9 mouse cellular contexts compared by ENCODE assay signal in the genomic region with DNA sequence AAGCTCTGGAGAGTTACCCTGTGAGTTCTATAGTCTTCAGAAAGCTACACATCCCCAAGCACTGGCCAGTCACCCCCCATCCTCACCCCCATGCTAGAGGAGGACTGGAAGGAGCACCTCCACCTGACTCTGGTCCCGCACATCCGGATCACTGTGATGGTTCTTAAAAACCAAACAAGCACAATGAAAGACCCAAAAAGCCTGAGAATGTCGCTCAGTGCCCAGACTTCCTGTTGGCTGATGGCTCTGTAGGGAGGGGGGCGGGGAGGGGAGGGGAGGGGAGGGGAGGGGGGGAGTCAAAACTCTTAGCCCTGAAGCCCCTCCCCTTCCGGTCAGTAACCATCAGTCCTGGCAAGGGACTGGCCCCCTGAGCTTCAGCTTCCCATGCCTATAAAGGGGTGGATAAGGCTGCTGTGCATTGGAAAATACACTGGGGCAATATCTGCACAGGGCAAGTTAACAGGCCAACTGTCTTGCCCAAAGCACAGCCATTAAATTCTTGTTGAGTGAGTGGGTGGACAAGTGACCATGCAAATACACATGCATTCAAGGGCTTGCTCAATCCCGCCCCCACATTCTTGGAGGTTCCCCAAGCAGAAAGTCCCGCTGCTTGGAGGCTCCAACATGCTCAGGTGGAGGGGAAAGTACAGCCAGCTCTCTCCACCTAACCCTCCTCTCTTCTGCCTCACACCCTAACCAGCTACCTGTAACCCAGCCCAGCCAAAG. TPM values are rescaled to one million over a fixed set of nuclear protein-coding genes. Genes with fewer than 3 reads are reported as not detected.
DNase-seq lines count a peak whose midpoint lies in the region; ATAC-seq and TF ChIP-seq lines count a peak whose summit lies in the region.
"Had no signal": no experiment of that assay in that cellular context is flagged by ENCODE, and none has a peak within 500 bp of the region (broad histone marks: within the 10 kb centered on the region; RNA-seq: fewer than 3 reads in every experiment).

No protein-coding gene starts in this region.

- H3K4me1 ChIP-seq in lung, adult 2 months (ENCODE audit: control insufficient read depth, insufficient read depth, low read length), result peaks cover 11% of the 10 kb centered on the region
- H3K4me1 ChIP-seq in embryonic fibroblast, embryonic 13.5 days (ENCODE audit: control insufficient read depth, insufficient read depth, low read length), result peaks cover 30% of the 10 kb centered on the region
- peaks cover 5% of the 10 kb centered on the region; the same call in 1 of the 2 replicates for H3K4me1 ChIP-seq in midbrain, embryonic 16.5 days (ENCODE audit: control insufficient read depth, insufficient read depth, low read length)

- H3K4me3 ChIP-seq in lung, adult 2 months (replicated peaks; ENCODE audit: extremely low read depth, low read depth, low read length), result no peak overlapping the region
- no peak overlapping the region for H3K4me3 ChIP-seq in embryonic fibroblast, embryonic 13.5 days (ENCODE audit: insufficient read depth, low read length)
- no peak overlapping the region for H3K4me3 ChIP-seq in midbrain, embryonic 16.5 days (ENCODE audit: low read depth, low read length)
- H3K4me3 ChIP-seq: forebrain, embryonic 12.5 days had no signal

- no peaks in the 10 kb centered on the region for H3K27me3 ChIP-seq in midbrain, embryonic 16.5 days (ENCODE audit: control insufficient read depth, insufficient read depth, low read depth, low read length)
- H3K27me3 ChIP-seq: forebrain, embryonic 12.5 days had no signal

- no peak overlapping the region for H3K4me2 ChIP-seq in midbrain, embryonic 16.5 days (ENCODE audit: low read length)
- H3K4me2 ChIP-seq: forebrain, embryonic 12.5 days had no signal

- TF ChIP-seq CTCF in lung, adult 2 months (IDR thresholded peaks at IDR 0.05; ENCODE audit: insufficient read depth, low read length), result no peak
- no peak for TF ChIP-seq CTCF in embryonic fibroblast, embryonic 13.5 days (IDR thresholded peaks at IDR 0.05; ENCODE audit: borderline replicate concordance, insufficient read depth, low read length)

- 31% methylated on average over 5 of the region's 7 CpGs for WGBS in lung, adult 2 months
- WGBS in midbrain, embryonic 16.5 days, result 71% methylated on average over 5 of the region's 7 CpGs

- H3K27ac ChIP-seq in embryonic fibroblast, embryonic 13.5 days (ENCODE audit: insufficient read depth, low read length), result peak overlapping the region; percentile 53
- H3K27ac ChIP-seq in midbrain, embryonic 16.5 days (ENCODE audit: low read length), result no peak overlapping the region
- H3K27ac ChIP-seq: forebrain, embryonic 12.5 days had no signal

- H3K9me3 ChIP-seq in midbrain, embryonic 16.5 days (replicated peaks; ENCODE audit: control insufficient read depth, low read length, poor library complexity, severe bottlenecking), result no peaks in the 10 kb centered on the region
- H3K9me3 ChIP-seq: forebrain, embryonic 12.5 days had no signal

- no peaks in the 10 kb centered on the region for H3K36me3 ChIP-seq in midbrain, embryonic 16.5 days (ENCODE audit: control insufficient read depth, insufficient read depth, low read length)
- H3K36me3 ChIP-seq: forebrain, embryonic 12.5 days had no signal

- peak; percentile 79 to 84 for DNase-seq in lung, adult 18-20 months
- no peak for DNase-seq in lung, adult 2 months
- peak; percentile 76 for DNase-seq in kidney, postnatal 10 days
- DNase-seq in lung, postnatal 4 days, result peak; percentile 52 to 73
- DNase-seq in layer of hippocampus, adult 8-10 months (ENCODE audit: low spot score in 2 of 2), result no peak

- no peak overlapping the region for H3K9ac ChIP-seq in midbrain, embryonic 16.5 days (ENCODE audit: low read depth, low read length)
- H3K9ac ChIP-seq: forebrain, embryonic 12.5 days had no signal

- TF ChIP-seq POLR2A in lung, adult 2 months (IDR thresholded peaks at IDR 0.05; ENCODE audit: borderline replicate concordance, extremely low read depth, low read depth, low read length), result no peak
- no peak for TF ChIP-seq POLR2A in embryonic fibroblast, embryonic 13.5 days (IDR thresholded peaks at IDR 0.05; ENCODE audit: low read depth, low read length)

- no peak for ATAC-seq in midbrain, embryonic 16.5 days
- no peak for ATAC-seq in megakaryocyte progenitor cell, adult 5-6 weeks (replicated peaks; ENCODE audit: poor library complexity)

RNA-seq across cellular contexts. Expression of gene Smad3, which starts 59.3 kb away (rescaled TPM):
- 34.6 and 41.0 TPM in 2 replicates for polyA plus RNA-seq in lung, adult 2 months (2012; rRNA removed)
- polyA plus RNA-seq in embryonic fibroblast, embryonic 13.5 days (2011; ENCODE audit: insufficient read length, low read depth, missing spikeins), result 49.5 and 52.4 TPM in 2 replicates
- 5.7 and 6.1 TPM in 2 replicates for polyA plus RNA-seq in midbrain, embryonic 16.5 days (2015; fragmentation: Nextera tagmentation; extraction: Ambion mirVana)
- 12.6 and 14.4 TPM in 2 replicates for total RNA-seq in megakaryocyte progenitor cell, adult 5-6 weeks (2015)
- 16.7 and 16.8 TPM in 2 replicates for total RNA-seq in megakaryocyte progenitor cell, adult 5-6 weeks (2017)
- total RNA-seq in layer of hippocampus, adult 8-10 months (2022), result 10 to 100 TPM; 48.8 to 57.3 (median 53.6) TPM

Comparison
In these comparisons a context has a peak if more than half of its experiments do, and no peak if none do; other contexts are left out.
1. DNase-seq: peak in lung, adult 18-20 months (2 of 2), kidney, postnatal 10 days (single experiment) and lung, postnatal 4 days (2 of 2); none in lung, adult 2 months (single experiment) and layer of hippocampus, adult 8-10 months (0 of 2).